In the genomic region with DNA sequence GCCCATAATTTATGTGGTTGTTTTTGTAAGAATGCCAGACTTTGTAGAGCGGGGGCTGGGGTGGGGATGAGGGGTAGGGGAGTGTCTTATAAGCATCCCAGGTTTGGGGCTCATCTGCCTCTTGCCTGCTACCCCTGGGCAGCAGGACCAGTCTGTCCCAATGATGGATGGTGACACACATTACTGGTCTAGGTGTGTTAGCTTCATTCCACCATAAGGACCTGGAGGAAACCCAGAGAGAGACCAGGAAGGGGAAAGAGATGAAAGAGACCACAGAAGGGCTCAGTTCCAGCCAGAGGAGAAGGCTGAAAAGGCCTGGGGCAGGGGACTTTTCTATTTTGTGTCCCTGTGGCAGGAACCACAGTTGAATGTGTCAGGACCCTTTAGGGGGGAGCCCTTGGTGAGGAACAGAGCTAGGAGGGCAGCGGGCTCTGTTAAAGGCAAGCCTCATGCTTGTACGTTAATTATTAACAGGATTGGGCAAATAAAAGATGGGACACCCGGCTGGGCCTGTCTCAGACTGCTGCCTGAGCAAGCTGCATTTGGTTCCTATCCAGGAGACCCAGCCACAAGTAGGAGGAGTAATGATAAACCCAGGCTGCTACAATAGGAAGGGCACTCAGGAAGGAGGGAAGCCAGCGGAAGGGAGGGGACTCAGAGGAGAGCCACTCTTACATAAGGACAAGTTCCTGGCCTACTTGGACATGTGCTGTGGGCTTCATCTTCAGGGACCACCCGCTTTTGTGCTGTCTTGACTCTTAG, we compare ENCODE assay signal across 9 mouse cellular contexts. TPM values are rescaled to one million over a fixed set of nuclear protein-coding genes. Genes with fewer than 3 reads are reported as not detected.
A peak's percentile ranks its signal among the peaks of the same experiment; 100 is the strongest.
DNase-seq lines count a peak whose midpoint lies in the region; ATAC-seq lines count a peak whose summit lies in the region.
"Had no signal": no experiment of that assay in that cellular context is flagged by ENCODE, and none has a peak within 500 bp of the region (broad histone marks: within the 10 kb centered on the region; RNA-seq: fewer than 3 reads in every experiment).

No protein-coding gene starts in this region.

- peak overlapping the region; percentile 62 for H3K27ac ChIP-seq in heart, embryonic 15.5 days
- H3K27ac ChIP-seq: hindbrain, embryonic 12.5 days had no signal

- 56% methylated on average over 6 of the region's 6 CpGs for WGBS in heart, embryonic 15.5 days

- H3K27me3 ChIP-seq in heart, embryonic 15.5 days = no peaks in the 10 kb centered on the region
- H3K27me3 ChIP-seq: hindbrain, embryonic 12.5 days had no signal

- H3K36me3 ChIP-seq in heart, embryonic 15.5 days = no peaks in the 10 kb centered on the region
- H3K36me3 ChIP-seq: hindbrain, embryonic 12.5 days had no signal

- peak; percentile 98 for DNase-seq in heart, adult 11 months
- DNase-seq in heart, adult 8-10 months (ENCODE audit: low spot score) = no peak
- peak; percentile 77 to 92 for DNase-seq in kidney, postnatal 36 days
- peak; percentile 58 for DNase-seq in lung, postnatal 14 days
- DNase-seq in cerebellum, postnatal 36 days = no peak
- DNase-seq in retina, embryonic 14.5 days (ENCODE audit: low spot score) = no peak
- no peak for DNase-seq in layer of hippocampus, adult 8-10 months (ENCODE audit: low spot score in 2 of 2)

- H3K4me3 ChIP-seq in heart, embryonic 15.5 days = no peak overlapping the region
- H3K4me3 ChIP-seq: hindbrain, embryonic 12.5 days had no signal

- no peaks in the 10 kb centered on the region for H3K9me3 ChIP-seq in heart, embryonic 15.5 days (replicated peaks)

- peak; percentile 30; the same call in 1 of the 2 replicates for ATAC-seq in heart, embryonic 15.5 days (replicated peaks; ENCODE audit: insufficient number of reproducible peaks, insufficient read depth, low FRiP score, low read depth)

- H3K4me1 ChIP-seq in heart, embryonic 15.5 days (replicated peaks) = peaks cover 22% of the 10 kb centered on the region

- no peak overlapping the region for H3K9ac ChIP-seq in heart, embryonic 15.5 days
- H3K9ac ChIP-seq: hindbrain, embryonic 12.5 days had no signal

- H3K4me2 ChIP-seq in heart, embryonic 15.5 days = no peak overlapping the region
- H3K4me2 ChIP-seq: hindbrain, embryonic 12.5 days had no signal

RNA-seq across cellular contexts. Expression of gene Cstad, which starts 23.8 kb away (rescaled TPM):
- total RNA-seq in heart, adult 8-10 months (2022) = 1 to 10 TPM in 3 of 4 experiments, under 1 TPM in 1; 0.69 to 2.3 (median 1.5) TPM
- polyA plus RNA-seq in heart, embryonic 15.5 days (2015; fragmentation: Nextera tagmentation; extraction: Ambion mirVana) = 1.1 and 1.5 TPM in 2 replicates
- total RNA-seq in layer of hippocampus, adult 8-10 months (2022) = 10 to 100 TPM in 1 of 4 experiments, 1 to 10 TPM in 3; 3.4 to 11.0 (median 7.0) TPM

Comparison
In these comparisons a context has a peak if more than half of its experiments do, and no peak if none do; other contexts are left out.
1. DNase-seq: peak in heart, adult 11 months (single experiment), kidney, postnatal 36 days (2 of 2) and lung, postnatal 14 days (single experiment); none in heart, adult 8-10 months (single experiment), cerebellum, postnatal 36 days (0 of 2), retina, embryonic 14.5 days (single experiment) and layer of hippocampus, adult 8-10 months (0 of 2).